Mouse (Mus musculus) hematopoietic stem cell, adult 5-6 weeks (primary cell): Measurements from ENCODE around the gene Gm3264. TPM values are rescaled to one million over a fixed set of nuclear protein-coding genes. Genes with fewer than 3 reads are reported as not detected.
"Not testable (repeated sequence)": the region's sequence is repeated elsewhere in the genome, so short reads cannot be mapped to it uniquely, and the experiment has no call there.

Experiments
- ATAC-seq, 2 experiments: fragments of 125-278 bp in 1 of 2; replicated peaks in 1 of 2; 2 replicates each; pipeline ENCODE4 v1.8.0; 2016 to 2017; ENCODE audit warnings: inconsistent platforms in 2 of 2, mild to moderate bottlenecking in 2 of 2, moderate number of reproducible peaks in 2 of 2, low read depth in 1 of 2, moderate TSS enrichment in 1 of 2; ENCODE audit not compliant: low FRiP score in 2 of 2, poor library complexity in 2 of 2, severe bottlenecking in 2 of 2, insufficient read depth in 1 of 2, low TSS enrichment in 1 of 2
- total RNA-seq: library from RNA; stranded (forward); fragments of 172-1452, 232-1000 nt; gene quantifications from 2 replicates; pipeline ENCODE4 v1.2.3, GENCODE M21; 2017

Gene Gm3264
- not detected in 2 replicates for total RNA-seq

- ATAC-seq, result not testable (repeated sequence)
These were observed at the start of gene Gm3264 for GRCm38 (mm10) chr14:4855299-4855980. Gene Gm3264 (plus strand): TSS chr14:4855576.

GRCm38 (mm10) chr14:4806421-4806820 is 49.0 kb upstream of the Gm3264 start:
- ATAC-seq, result not testable (repeated sequence)

- not testable (repeated sequence) for ATAC-seq
These were observed 33.4 kb upstream of the Gm3264 start for GRCm38 (mm10) chr14:4821950-4822349.

GRCm38 (mm10) chr14:4837806-4838205 is 17.6 kb upstream of the Gm3264 start, which contains the start of gene Gm3269:
Gene Gm3269 (plus strand): TSS chr14:4838106.
- not testable (repeated sequence) for ATAC-seq

GRCm38 (mm10) chr14:4892116-4892515 is 36.7 kb downstream of the Gm3264 start, which contains the start of gene Gm3278:
Gene Gm3278 (plus strand): TSS chr14:4892416.
- ATAC-seq, result not testable (repeated sequence)

Other genes starting within 250 kb of the Gm3264 start
- gene Gm8159, start 223.2 kb upstream of the Gm3264 start, total RNA-seq, result not detected in 2 replicates
- gene Gm3239, start 191.4 kb upstream of the Gm3264 start, total RNA-seq, result not detected in 2 replicates
- gene Gm7876, start 146.3 kb upstream of the Gm3264 start, total RNA-seq, result not detected in 2 replicates
- not detected in 2 replicates for gene Gm3252, start 128.8 kb upstream of the Gm3264 start, total RNA-seq
- not detected in 2 replicates for gene Gm9602, start 79.2 kb upstream of the Gm3264 start, total RNA-seq
- gene Gm3269, start 17.5 kb upstream of the Gm3264 start, total RNA-seq, result not detected in 2 replicates
- not detected in 2 replicates for gene Gm3278, start 36.8 kb downstream of the Gm3264 start, total RNA-seq
- gene Gm8297, start 128.4 kb downstream of the Gm3264 start, total RNA-seq, result not detected in 2 replicates
- not detected in 2 replicates for gene Gm3298, start 160.3 kb downstream of the Gm3264 start, total RNA-seq
- gene 4930555G01Rik, start 195.1 kb downstream of the Gm3264 start, total RNA-seq, result not detected in 2 replicates
- gene Gm8281, start 215.5 kb downstream of the Gm3264 start, total RNA-seq, result not detected in 2 replicates